Mouse (Mus musculus) heart, postnatal 0 days (tissue): ENCODE measurements around the gene Exoc6. TPM values are rescaled to one million over a fixed set of nuclear protein-coding genes. Genes with fewer than 3 reads are reported as not detected.

Experiments used
- ATAC-seq: fragments of 200-750 bp; cut with Nextera tagmentation; 2 replicates; pipeline ENCODE4 v1.8.0; 2017; ENCODE audit warnings: low read depth, moderate number of reproducible peaks, moderate library complexity; ENCODE audit not compliant: insufficient read depth
- DNase-seq: peaks from one replicate; pipeline ENCODE4 v3.0.0-alpha.2; 2016; ENCODE audit warnings: low spot score
- H3K27ac ChIP-seq: fragments of 300-500 bp; sonication (generic); 2 replicates; pipeline ENCODE4 v1.5.1; 2014; ENCODE audit warnings: low read depth, mild to moderate bottlenecking
- H3K27me3 ChIP-seq: fragments of 300-500 bp; sonication (generic); 2 replicates; pipeline ENCODE4 v1.6.1; 2014; ENCODE audit warnings: low read length, mixed read lengths; ENCODE audit not compliant: control insufficient read depth, insufficient read depth
- H3K36me3 ChIP-seq: fragments of 300-500 bp; sonication (generic); replicated peaks from 2 replicates; pipeline ENCODE4 v1.6.1; 2014; ENCODE audit warnings: low read length, mixed read lengths; ENCODE audit not compliant: control insufficient read depth, insufficient read depth
- H3K4me1 ChIP-seq: fragments of 300-500 bp; sonication (generic); 2 replicates; pipeline ENCODE4 v1.6.1; 2014; ENCODE audit warnings: antibody characterized with exemption; ENCODE audit not compliant: control insufficient read depth, insufficient read depth
- H3K4me2 ChIP-seq: fragments of 300-500 bp; sonication (generic); 2 replicates; pipeline ENCODE4 v1.6.1; 2014; ENCODE audit warnings: low read depth, mild to moderate bottlenecking, low read length, moderate library complexity
- H3K4me3 ChIP-seq: fragments of 300-500 bp; sonication (generic); 2 replicates; pipeline ENCODE4 v1.5.1; 2014; ENCODE audit warnings: low read depth, low read length
- H3K9ac ChIP-seq: fragments of 300-500 bp; sonication (generic); replicated peaks from 2 replicates; pipeline ENCODE4 v1.6.1; 2014; ENCODE audit warnings: low read depth, low read length, mixed read lengths
- H3K9me3 ChIP-seq: fragments of 300-500 bp; sonication (generic); replicated peaks from 2 replicates; pipeline ENCODE4 v1.6.1; 2016; ENCODE audit warnings: low read length; ENCODE audit not compliant: control insufficient read depth
- CTCF ChIP-seq: IDR thresholded peaks from 2 replicates; pipeline ENCODE4 v1.5.1; 2016; ENCODE audit warnings: antibody characterized with exemption, control low read depth, low read depth
- EP300 ChIP-seq: IDR thresholded peaks from 2 replicates; pipeline ENCODE4 v1.6.1; 2016; ENCODE audit warnings: antibody characterized with exemption, low read depth
- WGBS: fragments of 180-500 bp; shearing (Covaris S2); extraction: QIAGEN DNeasy Blood & Tissue Kit; methylation state at CpG from one replicate; pipeline ENCODE4 v1.1.7; 2014; 5-methylcytosine and 5-hydroxymethylcytosine counted together
- polyA plus RNA-seq: library from polyadenylated mRNA; unstranded; fragments of >200 nt; fragmentation: Nextera tagmentation; extraction: Ambion mirVana; gene quantifications from 2 replicates; pipeline ENCODE4 v1.2.1, GENCODE M21; 2015
- total RNA-seq: library from RNA; depleted of rRNA; stranded (reverse); fragments of >200 nt; gene quantifications from 2 replicates; pipeline ENCODE4 v1.2.3, GENCODE M21; 2014; ENCODE audit warnings: low replicate concordance

Gene Exoc6
- total and polyA plus RNA-seq, 2 experiments from 2014 or later: 20.8 to 24.2 TPM

DNA sequence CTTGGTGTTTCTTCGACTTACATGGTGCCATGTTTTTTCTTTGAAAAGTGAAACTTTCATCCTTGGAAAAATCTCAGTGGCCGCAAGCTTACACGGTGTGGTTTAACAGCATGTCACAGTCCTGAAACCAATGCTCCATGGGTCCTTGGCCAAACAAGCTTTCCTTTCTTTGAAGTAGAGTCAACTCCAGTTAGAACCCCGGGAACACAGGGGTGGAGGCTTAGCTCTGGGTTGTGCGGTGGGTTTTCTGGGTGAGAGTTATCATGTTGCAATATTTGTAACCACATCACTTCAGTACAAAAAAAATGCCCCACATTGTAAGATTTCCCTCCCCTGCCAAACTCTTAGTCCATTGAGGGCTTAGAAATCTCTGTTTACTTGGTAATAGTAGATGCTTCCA is 155.5 kb downstream of the Exoc6 start:
- no peak overlapping the region for H3K4me2 ChIP-seq
- peaks cover 36% of the 10 kb centered on the region for H3K27me3 ChIP-seq
- no peak overlapping the region for H3K4me3 ChIP-seq
- TF ChIP-seq CTCF (no peak), EP300 (no peak)
- no peak overlapping the region for H3K27ac ChIP-seq
- H3K4me1 ChIP-seq: no peaks in the 10 kb centered on the region
- H3K36me3 ChIP-seq: no peaks in the 10 kb centered on the region
- 87% methylated on average over 5 of the region's 5 CpGs for WGBS
- no peak overlapping the region for H3K9ac ChIP-seq
- no peak for DNase-seq
- ATAC-seq: no peak
- H3K9me3 ChIP-seq: 0 out of 2 replicates have a peak, but pooled peaks cover 2% of the 10 kb centered on the region

DNA sequence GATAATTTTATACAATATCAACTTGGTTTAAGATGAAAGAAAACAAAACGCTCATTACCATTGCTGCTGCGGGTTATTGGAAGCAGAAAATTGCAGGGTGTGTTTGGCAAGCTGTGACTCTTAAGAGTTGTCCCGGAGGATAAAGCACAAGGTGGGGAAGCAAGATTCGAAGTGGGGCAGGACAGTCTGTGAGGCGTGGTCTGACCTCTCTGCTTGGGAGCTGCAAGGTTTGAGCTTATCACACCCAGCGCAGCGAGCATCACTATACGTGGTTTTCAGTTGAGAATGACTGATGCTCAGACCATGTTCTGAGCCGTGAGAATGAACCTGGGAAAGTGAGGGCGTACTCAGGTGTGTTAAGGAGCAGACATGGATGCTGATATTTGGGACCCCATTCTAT is 164.5 kb downstream of the Exoc6 start:
- DNase-seq (no peak), ATAC-seq (no peak)
- H3K4me3 ChIP-seq: no peak overlapping the region
- H3K9me3 ChIP-seq: 0 out of 2 replicates have a peak, but pooled peaks cover 2% of the 10 kb centered on the region
- H3K4me2 ChIP-seq: no peak overlapping the region
- WGBS: 60% methylated on average over 10 of the region's 10 CpGs
- H3K27ac ChIP-seq: no peak overlapping the region
- no peak overlapping the region for H3K9ac ChIP-seq
- no peaks in the 10 kb centered on the region for H3K4me1 ChIP-seq
- H3K27me3 ChIP-seq: 0 out of 2 replicates have a peak, but pooled peaks cover 3% of the 10 kb centered on the region
- TF ChIP-seq EP300: no peak
- no peak for TF ChIP-seq CTCF
- no peaks in the 10 kb centered on the region for H3K36me3 ChIP-seq

DNA sequence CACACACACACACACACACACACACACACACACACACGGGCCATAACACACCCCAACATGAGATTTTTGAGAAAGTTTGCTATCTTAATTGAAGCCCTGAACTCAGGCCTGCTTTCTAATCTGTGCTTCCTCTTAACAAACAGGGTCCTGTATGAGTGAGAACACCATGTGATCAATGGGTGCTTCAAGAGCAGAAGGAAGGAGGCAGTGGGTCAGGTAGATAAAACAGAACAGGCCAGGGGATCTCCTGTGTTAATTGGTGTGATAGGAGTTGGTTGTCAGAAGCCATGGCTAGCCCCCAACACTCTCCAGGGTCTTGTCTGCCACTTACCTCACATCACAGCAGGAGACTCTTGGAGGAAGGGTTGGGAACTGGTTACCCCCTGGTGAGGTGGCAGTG is 165.8 kb downstream of the Exoc6 start:
- WGBS: 46% methylated on average over 1 of the region's 1 CpGs
- H3K4me3 ChIP-seq: no peak overlapping the region
- TF ChIP-seq CTCF (no peak), EP300 (no peak)

DNA sequence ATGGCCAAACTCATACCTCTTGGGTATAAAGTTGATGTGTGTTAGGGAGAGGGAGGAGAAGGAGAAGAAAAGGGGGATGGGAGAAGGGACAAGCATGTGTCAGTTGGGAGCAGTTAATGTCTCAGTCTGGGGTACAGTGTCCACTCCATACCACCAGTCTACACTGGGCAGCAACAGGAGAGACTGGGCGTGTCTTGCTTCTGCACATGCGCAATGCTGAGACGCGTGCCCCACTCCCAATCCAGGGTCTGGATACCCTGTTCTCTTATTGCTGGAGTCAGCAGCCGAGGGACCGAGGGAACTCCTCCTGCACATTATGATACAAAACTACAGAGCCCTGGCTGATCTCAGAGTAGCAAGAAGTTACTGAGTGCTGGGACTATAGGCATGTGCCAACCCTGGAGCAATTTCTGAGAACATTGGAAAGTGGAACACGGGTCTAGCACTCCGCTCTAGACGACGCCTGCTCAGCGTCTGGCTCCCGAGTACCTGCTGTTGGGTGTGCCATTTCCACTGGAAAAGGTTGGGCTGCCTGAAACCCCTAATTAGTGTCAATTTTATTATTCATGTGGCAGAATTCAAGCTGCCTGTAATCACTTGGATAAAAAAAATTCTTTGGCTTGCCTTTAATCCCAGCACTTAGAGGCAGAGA is 166.4 kb downstream of the Exoc6 start:
- Histone ChIP-seq H3K27me3 (0 out of 2 replicates have a peak, but pooled peaks cover 3% of the 10 kb centered on the region), H3K36me3 (no peaks in the 10 kb centered on the region), H3K9ac (no peak overlapping the region), H3K4me2 (no peak overlapping the region), H3K27ac (no peak overlapping the region), H3K9me3 (no peaks in the 10 kb centered on the region), H3K4me3 (no peak overlapping the region), H3K4me1 (no peaks in the 10 kb centered on the region)
- TF ChIP-seq EP300 (no peak), CTCF (no peak)
- 72% methylated on average over 12 of the region's 12 CpGs for WGBS
- ATAC-seq: no peak
- no peak for DNase-seq

More for the DNA sequence above, 165.8 kb downstream of the Exoc6 start:
- H3K4me1 ChIP-seq: no peaks in the 10 kb centered on the region
- H3K27ac ChIP-seq: no peak overlapping the region
- ATAC-seq (no peak), DNase-seq (no peak)
- 0 out of 2 replicates have a peak, but pooled peaks cover 3% of the 10 kb centered on the region for H3K27me3 ChIP-seq
- H3K36me3 ChIP-seq: no peaks in the 10 kb centered on the region
- no peaks in the 10 kb centered on the region for H3K9me3 ChIP-seq
- no peak overlapping the region for H3K4me2 ChIP-seq
- no peak overlapping the region for H3K9ac ChIP-seq

DNA sequence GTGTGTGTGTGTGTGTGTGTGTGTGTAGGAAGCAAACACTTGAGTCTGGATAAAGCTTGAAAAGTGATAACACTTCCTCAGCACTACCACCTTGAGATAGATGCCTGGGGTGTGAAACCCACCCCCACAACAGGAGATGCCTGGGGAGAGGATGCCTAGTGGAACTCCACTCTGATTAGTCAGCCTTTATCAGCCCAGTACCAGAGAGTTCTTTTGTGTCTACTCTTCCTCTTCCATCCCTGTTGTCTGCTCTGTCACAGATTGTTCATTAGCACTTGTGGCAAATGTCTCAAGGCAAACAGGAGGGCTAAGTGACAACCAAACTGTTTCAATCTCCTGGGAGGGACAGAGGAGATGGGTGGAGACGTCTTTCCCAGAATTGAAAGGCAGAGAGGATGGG is 168.9 kb downstream of the Exoc6 start:
- Histone ChIP-seq H3K9ac (no peak overlapping the region), H3K4me3 (no peak overlapping the region), H3K9me3 (no peaks in the 10 kb centered on the region), H3K4me2 (no peak overlapping the region), H3K27me3 (0 out of 2 replicates have a peak, but pooled peaks cover 3% of the 10 kb centered on the region), H3K4me1 (no peaks in the 10 kb centered on the region), H3K36me3 (no peaks in the 10 kb centered on the region), H3K27ac (no peak overlapping the region)
- ATAC-seq (no peak), DNase-seq (no peak)
- WGBS: 9% methylated on average over 1 of the region's 1 CpGs
- no peak for TF ChIP-seq CTCF
- no peak for TF ChIP-seq EP300

DNA sequence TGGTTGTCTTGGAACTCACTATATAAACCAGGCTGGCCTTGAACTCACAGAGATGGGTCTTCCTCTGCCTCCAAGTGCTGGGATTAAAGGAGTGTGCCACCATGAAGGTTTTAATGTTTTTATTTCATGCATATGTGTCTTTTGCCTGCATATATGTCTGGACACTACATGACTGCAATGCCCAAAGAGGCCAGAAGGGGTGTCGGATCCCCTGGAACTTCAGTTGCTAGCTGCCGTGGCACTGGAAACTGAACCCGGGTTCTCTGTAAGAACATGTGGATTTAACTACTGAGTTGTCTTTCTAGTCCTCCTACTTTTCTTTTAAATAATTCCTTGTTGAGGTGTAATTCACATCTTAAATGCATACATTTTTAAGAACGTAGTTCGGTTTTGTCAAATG is 174.4 kb downstream of the Exoc6 start:
- 92% methylated on average over 5 of the region's 5 CpGs for WGBS
- DNase-seq (no peak), ATAC-seq (no peak)
- H3K9ac ChIP-seq: no peak overlapping the region
- no peak for TF ChIP-seq EP300
- no peak for TF ChIP-seq CTCF
- H3K9me3 ChIP-seq: no peaks in the 10 kb centered on the region
- H3K4me1 ChIP-seq: no peaks in the 10 kb centered on the region
- no peak overlapping the region for H3K4me3 ChIP-seq
- no peaks in the 10 kb centered on the region for H3K27me3 ChIP-seq
- no peak overlapping the region for H3K4me2 ChIP-seq
- H3K27ac ChIP-seq: no peak overlapping the region
- H3K36me3 ChIP-seq: no peaks in the 10 kb centered on the region
